Mouse (Mus musculus): ENCODE data around the gene Xxylt1. TPM values are rescaled to one million over a fixed set of nuclear protein-coding genes. Genes with fewer than 3 reads are reported as not detected.
"Not testable (repeated sequence)": the region's sequence is repeated elsewhere in the genome, so short reads cannot be mapped to it uniquely, and the experiment has no call there.

Xxylt1 gene
- polyA plus RNA-seq, 1 experiment from 2014 or later, result 13.4 TPM

DNA sequence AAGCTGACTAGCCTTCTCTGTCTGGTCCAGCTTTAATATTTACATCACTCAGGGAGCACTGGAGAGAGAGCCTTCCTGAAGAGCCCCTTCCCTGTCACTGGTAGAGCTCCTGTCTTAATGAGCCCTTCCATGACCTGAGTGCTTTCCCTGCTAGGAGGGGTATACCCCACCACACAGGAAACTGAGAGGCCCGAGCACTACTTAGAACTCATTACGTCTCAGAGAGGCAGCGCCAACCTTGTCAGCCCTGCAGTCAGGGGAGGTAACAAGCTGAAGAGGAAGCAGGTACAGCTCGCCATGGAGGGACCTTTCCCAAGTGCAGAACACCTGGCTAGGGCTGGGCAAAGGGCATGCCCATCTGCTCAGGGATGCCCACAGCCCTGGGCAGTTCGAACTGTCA, 70.8 kb downstream of the Xxylt1 start:
- Histone ChIP-seq H3K4me2 (ENCODE audit: low read depth) (no peak overlapping the region), H3K27ac (ENCODE audit: low read depth, low read length) (no peak overlapping the region), H3K36me3 (ENCODE audit: control insufficient read depth, insufficient read depth, low read length) (no peaks in the 10 kb centered on the region), H3K4me3 (ENCODE audit: low read depth, low read length) (no peak overlapping the region), H3K9me3 (ENCODE audit: control insufficient read depth, low read length) (no peaks in the 10 kb centered on the region), H3K27me3 (ENCODE audit: control insufficient read depth, insufficient read depth, low read length) (no peaks in the 10 kb centered on the region), H3K9ac (ENCODE audit: low read length) (no peak overlapping the region), H3K4me1 (ENCODE audit: control insufficient read depth, insufficient read depth, low read length) (no peaks in the 10 kb centered on the region; the same call in 1 of the 2 replicates)
- ATAC-seq (ENCODE audit: insufficient read depth, low FRiP score, low TSS enrichment) (no peak), DNase-seq (ENCODE audit: low spot score) (no peak)
- WGBS, result 82% methylated on average over 5 of the region's 5 CpGs

DNA sequence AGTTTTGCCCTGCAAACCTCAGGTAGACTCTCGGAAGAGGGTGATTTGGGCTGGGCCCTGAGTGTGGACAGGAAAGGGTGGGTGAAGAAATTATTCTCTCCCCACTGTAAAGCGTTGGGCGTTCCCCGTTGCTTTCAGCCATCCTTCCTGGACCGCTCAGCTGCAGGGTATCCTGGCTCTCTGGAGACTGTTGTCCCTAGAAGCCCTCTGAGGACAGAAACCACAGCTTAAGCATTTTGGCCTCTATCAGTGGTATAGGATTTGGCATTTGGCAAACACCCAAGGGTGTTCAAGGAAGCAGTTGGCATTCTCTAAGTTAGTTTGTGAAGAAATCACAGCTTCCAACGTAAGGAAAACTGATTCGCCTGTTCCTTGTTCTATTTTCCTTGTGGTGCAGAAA, 72.9 kb downstream of the Xxylt1 start:
- WGBS, result 90% methylated on average over 7 of the region's 7 CpGs

DNA sequence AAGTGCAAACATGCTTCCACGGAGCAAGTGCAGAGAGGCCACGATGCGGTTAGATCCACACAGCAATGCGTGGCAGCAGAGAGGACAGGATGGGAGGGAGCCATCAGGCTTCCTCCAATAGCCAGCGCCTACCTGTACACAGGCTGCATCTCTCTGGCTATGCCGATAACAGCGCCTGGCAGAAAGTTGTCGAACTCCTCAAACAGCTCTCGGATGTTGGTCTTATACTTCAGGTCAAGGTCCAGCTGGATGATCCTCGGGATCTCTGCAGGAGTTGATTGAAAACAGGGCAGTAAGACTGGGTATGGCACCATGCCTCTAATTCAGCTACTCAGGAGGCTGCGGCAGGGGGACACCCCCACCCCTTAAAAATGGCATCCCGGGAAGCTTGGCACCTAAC, 73.7 kb downstream of the Xxylt1 start:
- H3K4me1 ChIP-seq (ENCODE audit: control insufficient read depth, insufficient read depth, low read length), result peaks cover 20% of the 10 kb centered on the region
- H3K27me3 ChIP-seq (ENCODE audit: control insufficient read depth, insufficient read depth, low read length), result no peaks in the 10 kb centered on the region
- H3K4me3 ChIP-seq (ENCODE audit: low read depth, low read length), result no peak overlapping the region
- no peak overlapping the region for H3K9ac ChIP-seq (ENCODE audit: low read length)
- DNase-seq (ENCODE audit: low spot score) (no peak), ATAC-seq (ENCODE audit: insufficient read depth, low FRiP score, low TSS enrichment) (no peak)
- 92% methylated on average over 12 of the region's 12 CpGs for WGBS
- H3K9me3 ChIP-seq (ENCODE audit: control insufficient read depth, low read length), result no peaks in the 10 kb centered on the region
- H3K4me2 ChIP-seq (ENCODE audit: low read depth), result no peak overlapping the region
- no peak overlapping the region for H3K27ac ChIP-seq (ENCODE audit: low read depth, low read length)
- H3K36me3 ChIP-seq (ENCODE audit: control insufficient read depth, insufficient read depth, low read length), result no peaks in the 10 kb centered on the region

More for the DNA sequence above, 72.9 kb downstream of the Xxylt1 start:
- Histone ChIP-seq H3K9me3 (ENCODE audit: control insufficient read depth, low read length) (no peaks in the 10 kb centered on the region), H3K4me2 (ENCODE audit: low read depth) (no peak overlapping the region), H3K36me3 (ENCODE audit: control insufficient read depth, insufficient read depth, low read length) (no peaks in the 10 kb centered on the region), H3K4me3 (ENCODE audit: low read depth, low read length) (no peak overlapping the region), H3K4me1 (ENCODE audit: control insufficient read depth, insufficient read depth, low read length) (peaks cover 14% of the 10 kb centered on the region), H3K27ac (ENCODE audit: low read depth, low read length) (no peak overlapping the region), H3K9ac (ENCODE audit: low read length) (no peak overlapping the region), H3K27me3 (ENCODE audit: control insufficient read depth, insufficient read depth, low read length) (no peaks in the 10 kb centered on the region)
- ATAC-seq (ENCODE audit: insufficient read depth, low FRiP score, low TSS enrichment) (no peak), DNase-seq (ENCODE audit: low spot score) (no peak)

DNA sequence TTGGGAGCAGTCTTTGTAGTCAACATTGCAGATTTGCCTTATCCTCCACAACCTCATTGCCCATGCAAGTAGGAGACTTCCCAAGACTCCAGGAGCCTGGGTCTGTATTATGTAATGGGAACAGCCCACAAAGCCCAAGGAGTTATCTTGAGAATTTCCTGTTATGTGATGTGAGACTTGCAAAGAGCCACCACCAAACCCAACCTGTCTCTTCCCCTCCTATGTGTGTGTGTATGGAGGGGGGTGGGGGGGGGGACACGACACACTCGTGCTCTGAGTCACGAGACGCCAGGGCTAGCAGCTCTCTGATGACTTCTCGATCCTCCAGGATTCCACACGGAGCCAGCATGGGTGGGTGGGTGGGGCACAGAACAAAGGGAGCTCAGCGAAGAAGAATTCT, 75.5 kb downstream of the Xxylt1 start:
- Histone ChIP-seq H3K4me1 (ENCODE audit: control insufficient read depth, insufficient read depth, low read length) (peaks cover 22% of the 10 kb centered on the region), H3K9ac (ENCODE audit: low read length) (no peak overlapping the region), H3K4me2 (ENCODE audit: low read depth) (no peak overlapping the region), H3K27me3 (ENCODE audit: control insufficient read depth, insufficient read depth, low read length) (no peaks in the 10 kb centered on the region), H3K9me3 (ENCODE audit: control insufficient read depth, low read length) (no peaks in the 10 kb centered on the region), H3K4me3 (ENCODE audit: low read depth, low read length) (no peak overlapping the region), H3K27ac (ENCODE audit: low read depth, low read length) (no peak overlapping the region), H3K36me3 (ENCODE audit: control insufficient read depth, insufficient read depth, low read length) (no peaks in the 10 kb centered on the region)
- DNase-seq (ENCODE audit: low spot score), result no peak
- ATAC-seq (ENCODE audit: insufficient read depth, low FRiP score, low TSS enrichment), result no peak
- WGBS, result 59% methylated on average over 7 of the region's 7 CpGs

- 17% methylated on average over 2 of the region's 2 CpGs for WGBS
- Histone ChIP-seq H3K27me3 (ENCODE audit: control insufficient read depth, insufficient read depth, low read length) (no peaks in the 10 kb centered on the region), H3K36me3 (ENCODE audit: control insufficient read depth, insufficient read depth, low read length) (no peaks in the 10 kb centered on the region), H3K9ac (ENCODE audit: low read length) (no peak overlapping the region; the same call in 1 of the 2 replicates), H3K9me3 (ENCODE audit: control insufficient read depth, low read length) (no peaks in the 10 kb centered on the region), H3K4me2 (ENCODE audit: low read depth) (no peak overlapping the region), H3K4me3 (ENCODE audit: low read depth, low read length) (no peak overlapping the region), H3K4me1 (ENCODE audit: control insufficient read depth, insufficient read depth, low read length) (peaks cover 22% of the 10 kb centered on the region), H3K27ac (ENCODE audit: low read depth, low read length) (peak overlapping the region; percentile 62)
- DNase-seq (ENCODE audit: low spot score) (no peak), ATAC-seq (ENCODE audit: insufficient read depth, low FRiP score, low TSS enrichment) (peak; percentile 63)
These were observed 76.9 kb downstream of the Xxylt1 start for GRCm38 (mm10) chr16:31004321-31004682.

DNA sequence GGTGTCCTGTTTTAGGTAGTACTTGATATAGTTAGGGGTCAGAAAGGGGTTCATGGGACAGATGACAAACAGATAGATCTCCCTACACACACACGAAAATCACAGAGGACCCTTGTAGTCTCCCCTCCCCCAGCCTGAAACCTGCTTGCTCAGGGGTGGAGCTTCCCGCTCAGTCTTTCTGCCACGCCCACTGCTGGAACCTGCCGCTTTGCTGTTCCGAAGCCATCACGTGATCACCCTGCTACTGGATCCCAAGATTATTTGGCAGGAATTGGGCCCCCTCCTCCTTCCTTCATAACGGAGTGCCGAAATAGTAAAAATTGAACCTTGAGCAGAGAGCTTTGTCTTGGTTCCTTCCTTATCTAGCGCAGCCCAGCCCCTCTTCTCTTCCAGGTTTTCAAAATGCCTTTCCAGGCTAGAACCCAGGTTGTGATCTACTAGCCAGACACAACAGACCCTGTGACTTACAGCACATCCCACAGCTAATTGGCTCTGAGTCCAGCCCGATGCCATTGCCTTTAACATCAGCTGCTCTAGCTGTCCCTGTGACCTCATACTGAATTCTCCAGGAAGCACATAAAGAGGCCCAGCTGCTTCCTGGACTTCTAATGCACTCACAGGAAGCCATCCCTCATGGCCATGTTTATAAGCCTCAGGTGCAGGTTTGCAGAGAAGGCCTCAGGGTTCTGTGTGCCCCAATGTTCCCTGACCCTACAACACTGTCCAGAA, 77.5 kb downstream of the Xxylt1 start:
- peak; percentile 42 for DNase-seq (ENCODE audit: low spot score)
- not testable (repeated sequence) for H3K9me3 ChIP-seq (ENCODE audit: control insufficient read depth, low read length); H3K4me2 ChIP-seq (ENCODE audit: low read depth); H3K27me3 ChIP-seq (ENCODE audit: control insufficient read depth, insufficient read depth, low read length); H3K36me3 ChIP-seq (ENCODE audit: control insufficient read depth, insufficient read depth, low read length); H3K9ac ChIP-seq (ENCODE audit: low read length); H3K4me3 ChIP-seq (ENCODE audit: low read depth, low read length)
- 10% methylated on average over 10 of the region's 10 CpGs for WGBS
- Histone ChIP-seq H3K4me1 (ENCODE audit: control insufficient read depth, insufficient read depth, low read length) (peaks cover 22% of the 10 kb centered on the region), H3K27ac (ENCODE audit: low read depth, low read length) (peak overlapping the region; percentile 62; the same call in 1 of the 2 replicates)
- ATAC-seq (ENCODE audit: insufficient read depth, low FRiP score, low TSS enrichment), result peak; percentile 73

GRCm38 (mm10) chr16:31002926-31003325, 78.3 kb downstream of the Xxylt1 start:
- H3K27me3 ChIP-seq (ENCODE audit: control insufficient read depth, insufficient read depth, low read length), result no peaks in the 10 kb centered on the region
- H3K4me2 ChIP-seq (ENCODE audit: low read depth), result no peak overlapping the region
- H3K36me3 ChIP-seq (ENCODE audit: control insufficient read depth, insufficient read depth, low read length), result no peaks in the 10 kb centered on the region
- ATAC-seq (ENCODE audit: insufficient read depth, low FRiP score, low TSS enrichment), result no peak
- H3K27ac ChIP-seq (ENCODE audit: low read depth, low read length), result no peak overlapping the region
- no peaks in the 10 kb centered on the region for H3K9me3 ChIP-seq (ENCODE audit: control insufficient read depth, low read length)
- no peak for DNase-seq (ENCODE audit: low spot score)
- H3K9ac ChIP-seq (ENCODE audit: low read length), result no peak overlapping the region
- H3K4me3 ChIP-seq (ENCODE audit: low read depth, low read length), result no peak overlapping the region
- peaks cover 22% of the 10 kb centered on the region for H3K4me1 ChIP-seq (ENCODE audit: control insufficient read depth, insufficient read depth, low read length)
- 61% methylated on average over 6 of the region's 6 CpGs for WGBS

DNA sequence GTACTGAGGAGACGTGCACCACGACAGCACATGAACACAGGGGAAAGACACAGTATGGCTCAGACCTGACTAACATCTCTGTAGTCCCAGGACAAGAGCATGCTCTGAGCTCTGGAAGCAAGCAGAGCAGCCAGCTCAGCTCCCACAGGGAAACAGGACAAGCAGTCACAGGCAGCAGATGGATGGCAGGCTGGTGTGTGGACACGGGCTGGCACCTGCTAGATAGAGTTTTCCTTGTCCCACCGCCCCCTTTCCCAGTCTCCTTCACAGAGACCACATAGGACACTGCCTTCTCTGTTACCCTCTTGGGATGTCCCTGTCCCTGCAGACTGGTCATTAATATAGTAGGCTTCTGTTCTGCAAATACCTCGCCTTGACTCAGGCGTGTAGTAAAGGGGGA, 79.1 kb downstream of the Xxylt1 start:
- WGBS, result 71% methylated on average over 6 of the region's 6 CpGs
- ATAC-seq (ENCODE audit: insufficient read depth, low FRiP score, low TSS enrichment) (no peak), DNase-seq (ENCODE audit: low spot score) (no peak)
- Histone ChIP-seq H3K4me1 (ENCODE audit: control insufficient read depth, insufficient read depth, low read length) (peaks cover 22% of the 10 kb centered on the region), H3K4me2 (ENCODE audit: low read depth) (no peak overlapping the region), H3K9ac (ENCODE audit: low read length) (no peak overlapping the region), H3K27me3 (ENCODE audit: control insufficient read depth, insufficient read depth, low read length) (no peaks in the 10 kb centered on the region), H3K27ac (ENCODE audit: low read depth, low read length) (no peak overlapping the region), H3K36me3 (ENCODE audit: control insufficient read depth, insufficient read depth, low read length) (no peaks in the 10 kb centered on the region), H3K9me3 (ENCODE audit: control insufficient read depth, low read length) (no peaks in the 10 kb centered on the region), H3K4me3 (ENCODE audit: low read depth, low read length) (no peak overlapping the region)

DNA sequence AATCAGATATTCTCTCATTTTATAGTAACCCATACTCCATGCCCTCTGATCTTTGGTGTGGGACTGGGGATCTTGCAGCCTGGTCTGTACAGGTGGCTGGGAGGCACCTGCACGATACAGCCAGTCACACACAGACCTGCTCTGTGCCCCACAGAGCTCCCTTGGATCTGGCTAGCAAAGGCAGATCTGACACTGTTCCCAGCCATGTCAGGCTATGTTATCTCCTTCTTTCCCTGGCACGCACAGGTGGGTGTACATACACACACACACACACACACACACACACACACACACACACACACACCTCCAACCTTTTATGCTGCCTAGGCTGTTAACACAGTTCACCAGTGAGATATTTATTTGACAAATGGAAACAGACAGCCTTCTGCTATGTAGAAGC, 82.5 kb downstream of the Xxylt1 start:
- Histone ChIP-seq H3K4me2 (ENCODE audit: low read depth) (no peak overlapping the region), H3K9me3 (ENCODE audit: control insufficient read depth, low read length) (no peaks in the 10 kb centered on the region), H3K27me3 (ENCODE audit: control insufficient read depth, insufficient read depth, low read length) (no peaks in the 10 kb centered on the region), H3K36me3 (ENCODE audit: control insufficient read depth, insufficient read depth, low read length) (no peaks in the 10 kb centered on the region), H3K9ac (ENCODE audit: low read length) (no peak overlapping the region), H3K4me1 (ENCODE audit: control insufficient read depth, insufficient read depth, low read length) (peaks cover 11% of the 10 kb centered on the region; the same call in 1 of the 2 replicates), H3K4me3 (ENCODE audit: low read depth, low read length) (no peak overlapping the region), H3K27ac (ENCODE audit: low read depth, low read length) (no peak overlapping the region)
- WGBS, result 83% methylated on average over 1 of the region's 2 CpGs
- DNase-seq (ENCODE audit: low spot score) (no peak), ATAC-seq (ENCODE audit: insufficient read depth, low FRiP score, low TSS enrichment) (no peak)
